Mouse (Mus musculus) kidney, embryonic 16.5 days (tissue): ENCODE measurements around the gene Wnk2. TPM values are rescaled to one million over a fixed set of nuclear protein-coding genes. Genes with fewer than 3 reads are reported as not detected.

Source experiments
- ATAC-seq: fragments of 200-750 bp; cut with Nextera tagmentation; 2 replicates; pipeline ENCODE4 v1.8.0; 2017; ENCODE audit warnings: moderate TSS enrichment; ENCODE audit not compliant: low FRiP score, low TSS enrichment
- H3K27ac ChIP-seq: fragments of 300-500 bp; sonication (generic); 2 replicates; pipeline ENCODE4 v1.5.1; 2014; ENCODE audit warnings: low read length
- H3K27me3 ChIP-seq: fragments of 300-500 bp; sonication (generic); 2 replicates; pipeline ENCODE4 v1.6.1; 2014; ENCODE audit warnings: low read length, control low read depth, mixed read lengths; ENCODE audit not compliant: insufficient read depth
- H3K36me3 ChIP-seq: fragments of 300-500 bp; sonication (generic); 2 replicates; pipeline ENCODE4 v1.6.1; 2014; ENCODE audit warnings: low read length, control low read depth, mixed read lengths; ENCODE audit not compliant: insufficient read depth
- H3K4me1 ChIP-seq: fragments of 300-500 bp; sonication (generic); 2 replicates; pipeline ENCODE4 v1.6.1; 2014; ENCODE audit warnings: low read length, control low read depth, mixed read lengths; ENCODE audit not compliant: insufficient read depth
- H3K4me2 ChIP-seq: fragments of 300-500 bp; sonication (generic); replicated peaks from 2 replicates; pipeline ENCODE4 v1.6.1; 2014; ENCODE audit warnings: low read depth, low read length
- H3K4me3 ChIP-seq: fragments of 300-500 bp; sonication (generic); 2 replicates; pipeline ENCODE4 v1.5.1; 2014; ENCODE audit warnings: mild to moderate bottlenecking, low read length
- H3K9ac ChIP-seq: fragments of 300-500 bp; sonication (generic); replicated peaks from 2 replicates; pipeline ENCODE4 v1.6.1; 2014; ENCODE audit warnings: low read length
- H3K9me3 ChIP-seq: fragments of 300-500 bp; sonication (generic); 2 replicates; pipeline ENCODE4 v1.6.1; 2016; ENCODE audit warnings: low read length, control low read depth
- WGBS: fragments of 180-500 bp; shearing (Covaris S2); extraction: QIAGEN DNeasy Blood & Tissue Kit; methylation state at CpG from one replicate; pipeline ENCODE4 v1.1.7; 2014; 5-methylcytosine and 5-hydroxymethylcytosine counted together
- polyA plus RNA-seq: library from polyadenylated mRNA; unstranded; fragments of >200 nt; fragmentation: Nextera tagmentation; extraction: Ambion mirVana; gene quantifications from 2 replicates; pipeline ENCODE4 v1.2.1, GENCODE M21; 2015

The Wnk2 gene
- polyA plus RNA-seq, 1 experiment from 2014 or later: 1.0 TPM

- 79% methylated on average over 6 of the region's 6 CpGs for WGBS
- no peak overlapping the region for H3K27ac ChIP-seq
- no peak overlapping the region for H3K4me2 ChIP-seq
- no peaks in the 10 kb centered on the region for H3K27me3 ChIP-seq
- H3K9me3 ChIP-seq: no peaks in the 10 kb centered on the region
- H3K36me3 ChIP-seq: no peaks in the 10 kb centered on the region
- no peak for ATAC-seq
- no peak overlapping the region for H3K9ac ChIP-seq
- H3K4me1 ChIP-seq: 0 out of 2 replicates have a peak, but pooled peaks cover 2% of the 10 kb centered on the region
- no peak overlapping the region for H3K4me3 ChIP-seq
These were observed 58.9 kb downstream of the Wnk2 start for GRCm38 (mm10) chr13:49088874-49089273.

- H3K27me3 ChIP-seq: no peaks in the 10 kb centered on the region
- H3K4me1 ChIP-seq: no peaks in the 10 kb centered on the region
- no peak overlapping the region for H3K9ac ChIP-seq
- H3K27ac ChIP-seq: no peak overlapping the region
- no peak for ATAC-seq
- H3K4me2 ChIP-seq: no peak overlapping the region
- no peaks in the 10 kb centered on the region for H3K36me3 ChIP-seq
- H3K9me3 ChIP-seq: no peaks in the 10 kb centered on the region
- 63% methylated on average over 7 of the region's 7 CpGs for WGBS
- H3K4me3 ChIP-seq: no peak overlapping the region
These were observed 60.4 kb downstream of the Wnk2 start for GRCm38 (mm10) chr13:49087420-49087819.

GRCm38 (mm10) chr13:49086431-49086830 lies 61.4 kb downstream of the Wnk2 start:
- H3K4me1 ChIP-seq: no peaks in the 10 kb centered on the region
- H3K9ac ChIP-seq: no peak overlapping the region
- 79% methylated on average over 4 of the region's 4 CpGs for WGBS
- no peak overlapping the region for H3K4me2 ChIP-seq
- no peak overlapping the region for H3K27ac ChIP-seq
- no peak for ATAC-seq
- no peak overlapping the region for H3K4me3 ChIP-seq
- no peaks in the 10 kb centered on the region for H3K36me3 ChIP-seq
- H3K27me3 ChIP-seq: no peaks in the 10 kb centered on the region
- no peaks in the 10 kb centered on the region for H3K9me3 ChIP-seq

- H3K9me3 ChIP-seq: no peaks in the 10 kb centered on the region
- no peaks in the 10 kb centered on the region for H3K36me3 ChIP-seq
- H3K9ac ChIP-seq: no peak overlapping the region
- WGBS: 87% methylated on average over 9 of the region's 9 CpGs
- H3K4me3 ChIP-seq: no peak overlapping the region
- H3K27me3 ChIP-seq: no peaks in the 10 kb centered on the region
- no peaks in the 10 kb centered on the region for H3K4me1 ChIP-seq
- no peak for ATAC-seq
- H3K27ac ChIP-seq: no peak overlapping the region
- H3K4me2 ChIP-seq: no peak overlapping the region
These were observed 62.6 kb downstream of the Wnk2 start for GRCm38 (mm10) chr13:49085211-49085610.

GRCm38 (mm10) chr13:49084781-49085180 lies 63.0 kb downstream of the Wnk2 start:
- Histone ChIP-seq H3K36me3 (no peaks in the 10 kb centered on the region), H3K27me3 (no peaks in the 10 kb centered on the region), H3K4me3 (no peak overlapping the region), H3K4me2 (no peak overlapping the region), H3K27ac (no peak overlapping the region), H3K9ac (no peak overlapping the region), H3K9me3 (no peaks in the 10 kb centered on the region), H3K4me1 (no peaks in the 10 kb centered on the region)
- no peak for ATAC-seq
- WGBS: 85% methylated on average over 4 of the region's 4 CpGs

- no peaks in the 10 kb centered on the region for H3K27me3 ChIP-seq
- H3K36me3 ChIP-seq: no peaks in the 10 kb centered on the region
- no peak for ATAC-seq
- WGBS: 81% methylated on average over 9 of the region's 9 CpGs
- no peak overlapping the region for H3K4me2 ChIP-seq
- no peak overlapping the region for H3K4me3 ChIP-seq
- H3K9me3 ChIP-seq: no peaks in the 10 kb centered on the region
- H3K4me1 ChIP-seq: no peaks in the 10 kb centered on the region
- no peak overlapping the region for H3K9ac ChIP-seq
- no peak overlapping the region for H3K27ac ChIP-seq
These were observed 63.9 kb downstream of the Wnk2 start for GRCm38 (mm10) chr13:49083941-49084340.

- no peaks in the 10 kb centered on the region for H3K9me3 ChIP-seq
- H3K9ac ChIP-seq: no peak overlapping the region
- no peaks in the 10 kb centered on the region for H3K36me3 ChIP-seq
- ATAC-seq: no peak
- no peak overlapping the region for H3K4me2 ChIP-seq
- no peaks in the 10 kb centered on the region for H3K4me1 ChIP-seq
- H3K27ac ChIP-seq: no peak overlapping the region
- 63% methylated on average over 14 of the region's 14 CpGs for WGBS
- H3K4me3 ChIP-seq: no peak overlapping the region
- H3K27me3 ChIP-seq: no peaks in the 10 kb centered on the region
These were observed 65.5 kb downstream of the Wnk2 start for GRCm38 (mm10) chr13:49082151-49082879.

GRCm38 (mm10) chr13:49076196-49076595 lies 71.6 kb downstream of the Wnk2 start:
- no peak overlapping the region for H3K9ac ChIP-seq
- no peaks in the 10 kb centered on the region for H3K4me1 ChIP-seq
- no peak for ATAC-seq
- H3K27me3 ChIP-seq: no peaks in the 10 kb centered on the region
- no peak overlapping the region for H3K4me3 ChIP-seq
- no peaks in the 10 kb centered on the region for H3K36me3 ChIP-seq
- WGBS: 84% methylated on average over 11 of the region's 11 CpGs
- no peak overlapping the region for H3K4me2 ChIP-seq
- no peak overlapping the region for H3K27ac ChIP-seq
- H3K9me3 ChIP-seq: no peaks in the 10 kb centered on the region

- H3K36me3 ChIP-seq: no peaks in the 10 kb centered on the region
- H3K9ac ChIP-seq: no peak overlapping the region
These were observed 72.4 kb downstream of the Wnk2 start for GRCm38 (mm10) chr13:49075377-49075776.

GRCm38 (mm10) chr13:49073295-49073694 lies 74.5 kb downstream of the Wnk2 start:
- ATAC-seq: no peak
- no peak overlapping the region for H3K4me3 ChIP-seq
- no peaks in the 10 kb centered on the region for H3K4me1 ChIP-seq
- H3K27ac ChIP-seq: no peak overlapping the region
- H3K9me3 ChIP-seq: no peaks in the 10 kb centered on the region
- no peaks in the 10 kb centered on the region for H3K27me3 ChIP-seq
- no peak overlapping the region for H3K4me2 ChIP-seq
- 73% methylated on average over 6 of the region's 6 CpGs for WGBS
- H3K9ac ChIP-seq: no peak overlapping the region
- no peaks in the 10 kb centered on the region for H3K36me3 ChIP-seq

More at GRCm38 (mm10) chr13:49075377-49075776, 72.4 kb downstream of the Wnk2 start:
- H3K27ac ChIP-seq: no peak overlapping the region
- no peak for ATAC-seq
- 79% methylated on average over 3 of the region's 3 CpGs for WGBS
- H3K4me1 ChIP-seq: no peaks in the 10 kb centered on the region
- H3K27me3 ChIP-seq: no peaks in the 10 kb centered on the region
- H3K4me2 ChIP-seq: no peak overlapping the region
- no peak overlapping the region for H3K4me3 ChIP-seq
- H3K9me3 ChIP-seq: no peaks in the 10 kb centered on the region
